Mouse (Mus musculus) inflammation-experienced regulatory T-cells, adult 6 months (primary cell): ENCODE measurements around the gene Polg. TPM values are rescaled to one million over a fixed set of nuclear protein-coding genes. Genes with fewer than 3 reads are reported as not detected.
A peak's percentile ranks its signal among the peaks of the same experiment; 100 is the strongest.

Source experiments
- ATAC-seq: one replicate; pipeline ENCODE4 v1.8.0; 2017
- polyA plus RNA-seq, 3 experiments: library from polyadenylated mRNA; unstranded; fragments of 100-300 nt; shearing (Covaris generic); gene quantifications; one replicate each; pipeline ENCODE4 v1.2.1; 2017

Gene Polg
- polyA plus RNA-seq: 10 to 100 TPM; 15.0 to 37.4 (median 27.3) TPM

DNA sequence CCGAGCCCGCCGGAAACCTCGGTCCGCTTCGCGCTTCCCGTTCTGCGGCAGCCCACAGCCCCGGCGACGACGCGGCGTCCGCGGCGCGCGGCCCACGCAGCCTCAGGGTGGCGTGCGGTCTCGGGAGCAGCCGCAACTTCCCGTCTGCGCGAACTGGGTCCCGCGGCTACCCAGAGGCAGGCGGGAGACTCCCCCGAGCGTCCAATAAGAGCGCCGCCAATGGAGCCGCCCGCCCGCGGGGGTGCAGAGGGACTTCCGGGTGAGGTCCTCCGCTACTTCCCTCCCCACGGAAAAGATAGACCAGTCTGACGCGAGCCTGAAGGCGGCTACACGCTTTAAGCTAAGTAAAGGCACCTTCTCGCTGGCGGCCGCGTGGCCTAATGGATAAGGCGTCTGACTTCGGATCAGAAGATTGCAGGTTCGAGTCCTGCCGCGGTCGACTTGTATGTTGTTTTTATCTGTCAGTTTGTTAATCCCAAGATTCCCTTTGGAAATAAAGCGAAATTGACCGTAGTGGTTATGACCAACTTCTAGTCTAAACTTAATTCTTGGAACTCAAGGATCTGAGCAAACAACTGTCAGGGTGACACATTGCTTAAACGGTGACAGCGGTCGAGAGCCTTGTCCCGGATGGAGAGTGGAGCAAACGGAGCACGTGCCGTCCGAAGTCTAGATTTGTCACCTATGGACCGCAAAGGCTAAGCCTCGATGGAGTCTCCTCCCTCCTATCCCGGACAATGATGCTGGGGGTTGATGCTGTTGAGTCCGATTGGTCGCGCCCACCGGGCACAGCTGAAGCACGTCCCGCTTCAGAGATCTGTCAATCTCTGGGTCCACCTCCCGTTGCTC is at the start of gene Polg:
TSS of gene Polg (minus strand) at position 310 of the 849 bp plus-strand sequence.
- ATAC-seq: peak; percentile 92

DNA sequence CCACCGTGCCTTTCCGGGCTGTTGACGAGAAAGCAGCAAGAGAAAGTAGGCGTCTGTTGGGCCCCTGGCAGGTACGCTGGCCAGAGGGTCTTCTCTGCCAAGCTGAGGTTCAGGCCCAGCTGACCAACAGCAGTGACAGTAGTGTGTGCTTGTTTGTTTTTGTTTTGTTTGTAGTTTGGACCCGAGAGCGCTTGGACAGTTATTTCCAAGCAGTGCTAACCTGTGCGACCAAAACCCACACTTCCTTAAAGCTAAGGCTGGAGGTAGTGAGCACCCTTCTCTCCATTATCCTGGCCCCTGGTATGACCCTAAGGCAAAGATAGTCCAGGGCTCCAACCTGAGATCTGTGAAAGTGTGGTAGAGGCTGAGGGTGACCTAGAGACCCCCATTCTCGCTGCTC is 49.7 kb upstream of the Polg start:
- ATAC-seq: no peak

DNA sequence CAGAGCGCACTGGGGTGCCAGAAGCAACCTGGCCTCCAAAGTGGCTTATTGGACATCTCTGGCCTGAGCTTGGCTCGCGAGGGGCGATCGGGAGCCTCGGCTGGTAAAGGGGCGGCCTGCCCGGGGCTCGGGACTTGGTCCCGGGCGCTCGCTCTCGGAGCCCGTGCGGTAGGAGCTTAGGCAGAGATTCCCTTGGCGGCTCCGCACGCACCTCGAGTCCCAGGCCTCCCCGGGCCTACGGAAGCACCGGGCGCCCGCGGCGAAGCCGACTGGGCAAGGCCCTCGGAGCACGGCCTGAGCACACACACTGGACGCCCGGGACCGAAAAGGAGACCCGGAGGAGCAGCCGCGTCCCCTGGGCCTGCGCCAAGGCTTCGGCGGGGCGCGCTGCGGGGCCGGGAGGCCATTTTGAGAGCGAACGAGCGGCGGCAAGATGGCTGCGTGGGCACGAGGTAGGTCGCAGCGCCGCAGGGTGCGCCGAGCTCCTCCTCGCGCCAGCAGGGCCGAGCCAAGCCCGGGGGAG is 49.1 kb upstream of the Polg start:
- ATAC-seq: no peak

DNA sequence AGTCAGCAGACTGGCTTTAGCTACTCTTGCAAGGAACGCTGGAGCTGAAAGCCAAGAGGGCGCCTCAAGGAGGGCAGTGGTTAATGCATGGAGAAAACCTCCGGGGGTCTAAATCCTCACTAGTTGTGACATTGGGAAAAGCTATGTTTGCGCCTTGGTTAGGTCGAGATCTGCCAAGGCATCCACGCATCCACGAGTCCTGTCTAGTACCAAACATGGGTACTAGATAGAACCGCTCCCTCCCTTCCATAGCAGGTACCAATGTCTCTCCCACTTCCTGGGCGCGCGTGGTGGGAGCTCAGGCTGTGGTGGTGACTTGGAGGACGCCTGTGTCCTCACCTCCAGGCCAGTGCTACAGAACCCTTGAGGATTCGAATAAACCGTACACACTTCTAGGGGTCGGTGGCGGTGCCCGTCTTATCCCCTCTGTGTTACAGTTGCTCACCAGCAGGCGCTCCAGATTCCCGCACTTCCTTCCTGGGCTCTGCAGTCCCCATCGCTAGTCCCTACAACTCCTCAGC is 48.3 kb upstream of the Polg start:
- ATAC-seq: no peak

DNA sequence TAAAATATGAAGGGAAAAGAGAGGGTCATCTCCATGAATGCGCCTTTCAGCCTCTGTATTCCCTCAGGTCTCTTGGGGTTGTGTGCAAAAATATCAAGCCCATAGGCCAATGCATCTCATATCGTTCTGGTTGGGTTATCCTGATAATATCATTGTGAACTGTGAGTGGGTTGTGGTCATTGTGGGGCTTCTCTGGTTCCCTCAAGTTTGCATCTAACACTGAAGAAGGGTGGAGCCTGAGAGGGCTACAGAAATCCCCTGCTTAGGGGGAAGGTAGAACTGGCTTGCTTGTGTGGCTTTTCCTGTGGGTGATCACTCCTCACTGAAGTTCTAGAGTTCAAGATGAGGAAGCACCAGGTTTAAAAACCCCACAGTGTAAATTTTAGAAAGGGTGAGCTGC is 47.3 kb upstream of the Polg start:
- no peak for ATAC-seq

DNA sequence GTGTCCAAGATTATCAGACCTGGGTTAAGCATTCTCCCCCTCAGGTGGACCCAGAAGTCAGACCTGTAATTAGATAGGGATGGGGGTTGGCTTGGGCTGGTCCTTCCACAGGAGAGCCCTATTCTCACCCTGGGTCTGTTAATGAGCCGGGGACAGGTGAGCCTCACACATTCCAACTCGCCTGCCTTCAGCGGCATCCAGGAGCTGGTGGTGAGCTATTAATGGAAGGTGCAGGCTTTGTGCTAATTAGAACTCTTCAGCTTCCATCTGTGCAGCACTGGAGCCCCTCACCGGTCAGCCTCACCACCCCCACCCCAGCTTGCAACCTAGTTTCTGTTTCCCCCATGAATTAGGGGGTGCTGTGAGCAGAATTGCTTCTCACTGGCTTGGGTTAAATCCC is 46.3 kb upstream of the Polg start:
- ATAC-seq: no peak

DNA sequence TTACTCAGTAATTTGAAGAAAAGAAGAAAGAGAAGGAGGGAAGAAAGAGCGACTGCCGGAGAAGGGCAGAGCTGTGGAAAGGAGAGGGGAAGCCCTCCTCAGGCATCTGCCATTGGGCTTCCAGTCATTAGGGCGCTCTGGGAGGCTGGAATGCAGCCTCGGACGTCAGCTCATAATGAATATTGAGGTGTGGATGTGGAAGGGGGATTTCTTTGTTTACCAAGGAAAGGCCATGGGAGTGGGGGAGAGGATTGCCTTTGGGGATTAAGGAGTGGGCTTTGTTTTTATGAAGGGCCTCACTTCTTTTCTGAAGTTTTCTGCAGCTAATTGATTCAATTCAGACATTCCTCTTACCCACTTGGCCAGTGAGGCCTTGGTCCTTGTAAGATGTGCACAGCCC is 45.5 kb upstream of the Polg start:
- no peak for ATAC-seq

DNA sequence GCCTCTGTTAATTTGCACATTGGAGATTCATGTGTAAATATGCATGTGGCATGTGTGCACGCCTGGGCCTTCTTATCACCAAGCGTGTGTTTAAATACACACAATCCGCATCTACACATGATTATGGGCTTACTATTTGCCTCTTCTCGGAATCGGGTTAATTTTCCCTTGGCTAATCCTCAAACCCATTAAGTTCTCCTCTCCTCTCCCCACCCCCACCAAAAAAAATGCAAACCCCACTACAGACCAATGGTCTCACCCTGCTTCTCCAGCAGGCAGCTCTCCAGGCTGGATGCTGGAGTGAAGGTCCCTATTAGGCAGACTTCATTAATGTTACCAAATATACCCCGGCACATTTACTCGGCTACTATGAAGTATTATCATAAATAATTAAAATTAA is 45.0 kb upstream of the Polg start:
- ATAC-seq: no peak

DNA sequence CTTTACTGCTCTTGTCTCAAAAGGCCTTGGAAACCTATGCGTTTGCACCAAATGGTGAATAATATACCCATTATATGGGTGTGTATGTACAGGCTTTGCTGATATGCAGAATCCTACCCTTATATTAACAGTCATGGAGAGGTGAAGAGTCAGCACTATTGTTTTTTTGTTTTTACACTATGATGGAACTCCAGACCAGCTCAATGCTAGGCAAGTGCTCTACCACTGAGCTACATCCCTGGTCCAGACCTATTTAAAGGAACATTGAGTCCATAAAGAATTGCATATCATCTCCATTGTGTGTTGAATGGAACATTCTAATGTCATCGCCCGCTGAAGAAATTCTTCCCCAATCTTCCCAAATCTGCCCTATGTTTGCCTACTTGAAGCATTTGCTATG is 44.5 kb upstream of the Polg start:
- no peak for ATAC-seq

DNA sequence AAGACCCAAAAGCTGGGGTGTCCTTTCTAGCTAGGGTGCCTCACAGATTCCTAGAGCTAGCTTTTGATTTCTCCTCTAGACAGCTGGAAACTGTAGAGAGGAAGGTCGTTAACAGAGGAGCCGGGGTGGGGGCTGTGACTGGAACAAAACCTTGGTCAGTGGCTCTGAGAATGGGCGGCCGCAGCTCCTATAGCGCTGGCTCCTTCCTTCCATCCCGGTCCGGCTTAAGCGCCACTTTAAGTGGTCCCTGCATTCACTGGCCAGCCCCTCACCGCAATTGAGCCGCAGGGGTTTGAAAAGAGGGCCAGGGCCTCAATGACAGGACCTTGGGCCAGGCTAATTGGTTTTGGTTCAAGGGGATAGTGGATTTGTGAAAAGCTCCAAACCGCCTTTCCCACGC is 43.5 kb upstream of the Polg start:
- no peak for ATAC-seq

DNA sequence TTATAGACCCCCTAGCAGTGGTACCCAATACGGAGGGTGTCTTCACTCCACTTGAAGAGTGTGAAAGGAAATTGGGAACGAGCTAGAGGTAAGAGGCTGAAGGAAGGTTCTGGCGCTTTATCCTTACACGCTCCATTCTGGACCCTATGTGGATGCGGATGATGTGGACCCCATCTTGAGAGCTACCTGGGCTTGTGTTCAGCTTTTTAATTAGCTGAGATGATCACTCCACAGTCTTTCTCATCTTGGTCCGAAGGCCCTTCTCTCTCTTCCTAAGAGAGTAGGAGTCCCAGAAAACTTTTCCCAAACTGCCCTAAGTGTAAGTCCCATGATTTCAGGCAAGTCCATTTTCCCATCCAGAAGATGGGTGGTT is 43.1 kb upstream of the Polg start:
- ATAC-seq: no peak

DNA sequence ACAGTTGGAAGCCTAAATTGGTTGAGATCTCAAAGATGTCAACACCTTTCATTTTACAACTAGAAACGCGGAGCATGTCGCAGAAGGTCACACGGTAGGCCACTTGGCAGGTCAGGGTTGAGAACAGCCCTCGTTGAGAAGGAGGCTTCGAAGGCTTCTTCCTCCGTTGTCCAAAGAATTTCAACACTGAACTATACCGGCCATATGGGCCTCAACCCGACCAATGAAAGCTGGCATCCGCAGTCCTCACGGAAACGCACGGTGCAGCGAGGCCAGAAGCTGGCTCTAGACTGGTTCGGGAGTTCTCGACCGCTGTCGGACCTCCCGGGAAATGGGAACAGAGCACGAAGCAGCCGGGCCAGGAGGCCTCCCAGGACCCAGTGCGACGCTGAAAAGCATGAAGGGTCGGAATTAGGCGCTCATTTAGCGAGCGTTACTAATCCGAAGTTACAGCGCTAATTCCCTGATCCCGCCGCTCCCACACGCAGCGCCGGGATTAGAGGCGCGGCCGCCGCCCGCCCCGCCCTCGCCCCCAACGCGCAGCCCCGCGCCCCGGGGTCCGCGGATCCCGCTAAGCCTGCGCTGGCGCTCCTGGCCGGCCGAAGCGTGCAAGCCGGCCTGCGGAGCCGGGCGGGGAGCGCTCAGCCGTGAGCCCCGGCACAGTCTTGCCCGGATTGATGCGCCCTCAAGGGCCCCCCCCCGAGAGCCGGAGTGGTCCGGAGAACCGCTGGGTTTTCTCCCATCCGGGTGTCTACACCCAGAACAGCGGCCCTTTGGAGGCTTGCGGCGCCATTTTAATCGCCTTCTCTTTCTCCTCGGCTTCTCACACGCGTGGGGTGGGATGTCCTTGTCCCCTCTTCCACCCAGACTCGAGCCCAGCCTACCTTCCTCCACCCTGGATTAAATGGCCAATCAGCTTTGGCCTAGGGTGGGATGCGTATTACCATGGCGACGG is 42.4 kb upstream of the Polg start:
- no peak for ATAC-seq

DNA sequence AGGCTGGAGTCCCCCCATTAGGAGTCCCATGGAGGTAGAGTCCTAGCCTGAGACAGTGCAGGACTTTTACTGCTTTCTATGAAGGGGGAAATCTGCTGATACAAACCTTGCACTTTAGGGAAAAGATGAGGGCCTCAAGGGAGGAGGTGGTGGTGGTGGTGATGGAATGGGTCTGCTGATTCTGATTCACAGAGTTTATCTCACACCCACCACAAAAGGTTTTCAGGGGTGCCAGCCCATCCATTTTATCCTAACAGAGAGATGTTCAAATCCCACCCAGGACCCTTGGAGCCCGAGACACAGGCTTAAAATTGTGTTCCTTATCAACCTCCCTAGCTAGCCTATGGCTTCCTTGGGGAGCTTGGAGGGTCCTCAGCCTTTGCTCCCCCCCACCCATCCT is 41.6 kb upstream of the Polg start:
- ATAC-seq: no peak

DNA sequence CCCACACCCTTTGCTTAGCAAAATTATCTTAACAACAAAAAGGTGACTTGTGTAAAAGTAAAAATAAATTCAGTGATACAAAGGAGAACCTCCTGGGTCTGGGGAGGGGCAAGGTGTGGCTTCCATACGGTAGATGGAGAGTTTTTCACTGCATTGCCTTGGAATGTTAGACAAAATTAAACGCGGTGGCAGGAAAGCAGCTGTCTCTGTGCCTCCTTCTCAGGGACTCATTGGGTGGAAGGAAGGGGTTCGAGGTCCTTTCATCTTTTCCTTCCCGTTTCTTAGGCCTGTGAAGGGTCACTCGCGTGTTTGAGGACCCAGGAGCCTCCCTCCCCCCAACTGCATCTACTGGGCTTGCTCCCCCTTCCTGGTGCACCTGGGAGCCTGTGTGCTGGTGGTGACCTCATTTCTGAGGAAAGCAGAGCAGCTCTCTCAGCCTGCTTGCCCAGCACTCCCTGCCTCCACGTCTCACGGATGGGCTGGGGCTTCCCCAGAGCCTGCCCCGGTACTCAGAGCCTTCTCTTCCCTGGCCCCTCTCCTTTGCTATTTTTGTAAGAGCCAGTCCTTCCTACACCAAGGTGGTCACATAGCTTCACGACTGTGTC is 41.0 kb upstream of the Polg start:
- no peak for ATAC-seq

DNA sequence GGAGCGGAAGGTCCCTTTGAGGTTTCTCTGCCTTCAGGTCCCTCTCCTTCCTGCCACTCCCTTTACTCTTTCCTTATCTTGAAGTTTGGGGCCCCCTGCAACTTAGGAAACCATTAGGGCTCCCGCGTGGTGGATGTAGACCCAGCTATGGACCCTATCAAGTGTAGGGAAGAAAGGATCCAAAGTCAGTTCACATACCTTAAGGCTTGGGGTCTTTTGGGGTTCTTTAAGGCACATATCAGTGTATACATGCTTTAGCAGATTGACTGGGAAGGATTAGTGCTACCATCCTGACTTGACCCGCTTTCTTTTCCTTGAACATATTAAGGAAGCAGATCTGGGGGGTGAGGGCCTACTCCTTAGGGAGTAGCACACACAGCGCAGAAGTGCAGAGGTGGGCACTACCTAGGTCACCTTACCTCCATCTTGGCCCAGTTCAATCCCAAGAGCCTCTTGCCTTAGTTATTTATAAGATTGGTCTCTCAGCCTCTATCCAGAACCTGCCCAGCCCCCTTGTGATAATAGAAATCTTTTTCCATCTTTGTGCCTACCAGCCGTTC is 40.4 kb upstream of the Polg start:
- ATAC-seq: no peak

DNA sequence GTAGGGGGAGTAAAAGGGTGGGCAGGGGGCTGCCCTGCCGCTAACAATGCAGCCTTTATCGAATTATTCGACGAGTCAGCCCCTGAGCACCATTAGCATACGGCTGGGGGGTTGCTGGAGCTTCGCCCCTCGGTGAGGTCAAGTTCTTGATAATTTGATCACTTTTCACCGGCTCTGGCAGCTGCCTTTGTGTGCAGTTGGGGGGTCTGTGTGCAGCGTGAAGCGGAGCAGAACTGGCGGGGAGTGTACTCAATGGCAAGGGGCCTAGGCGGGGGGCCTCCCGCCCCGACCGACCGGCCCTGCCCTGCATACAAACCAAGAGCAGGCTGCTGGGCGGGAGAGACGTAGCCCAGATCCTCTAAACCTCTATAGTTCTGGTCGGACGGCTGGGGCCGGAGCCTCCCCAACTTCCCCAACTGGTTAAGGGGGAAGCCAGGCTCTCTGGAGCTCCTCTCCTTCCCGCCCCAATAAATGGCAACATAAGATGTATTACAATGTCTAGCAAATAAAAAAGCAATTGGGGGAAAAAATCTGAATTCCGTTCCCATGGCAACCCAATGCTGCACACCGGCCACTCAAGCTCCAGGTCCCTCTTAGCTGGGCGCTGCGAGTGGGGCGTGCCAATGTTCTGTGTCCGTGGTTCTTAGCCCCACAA is 39.8 kb upstream of the Polg start:
- no peak for ATAC-seq

DNA sequence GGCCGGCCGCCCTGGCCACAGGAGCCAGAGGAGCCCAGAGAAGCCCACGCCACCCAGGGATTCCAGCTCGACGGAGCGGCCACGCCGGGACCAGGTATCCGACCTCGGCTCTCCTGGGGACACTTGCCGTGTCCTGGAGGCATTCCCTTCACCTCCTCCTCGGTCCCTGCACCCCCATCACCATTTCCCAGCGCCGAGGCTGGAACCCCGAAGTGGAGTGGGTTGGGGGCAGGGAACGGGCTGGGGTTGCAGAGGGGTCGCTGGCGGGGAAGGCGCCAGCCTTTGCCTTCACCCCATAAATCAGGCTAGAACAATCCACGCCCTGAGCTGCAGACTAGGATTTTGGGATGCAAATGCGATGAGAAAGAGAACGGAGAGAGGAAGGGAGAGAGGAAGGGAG is 39.2 kb upstream of the Polg start:
- no peak for ATAC-seq

DNA sequence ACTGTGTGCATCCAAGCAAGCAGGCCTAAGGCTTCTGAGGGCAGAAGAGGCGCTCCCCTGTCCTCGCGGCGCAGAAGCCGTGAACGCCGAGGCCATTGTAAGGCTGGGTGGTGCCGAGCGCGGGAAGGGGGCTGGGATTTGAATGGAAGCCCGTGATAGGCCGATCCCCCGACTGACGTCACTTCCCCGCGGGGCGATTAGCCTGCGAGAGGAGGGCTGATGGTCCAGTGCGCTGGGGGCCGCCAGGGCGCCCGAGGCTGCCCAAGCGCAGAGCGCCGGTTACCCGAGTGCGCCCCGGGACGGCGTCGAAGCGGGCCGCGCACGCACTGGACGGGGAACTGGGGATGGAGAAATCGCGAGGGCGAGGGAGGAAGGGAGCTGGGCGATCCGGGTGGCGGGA is 38.6 kb upstream of the Polg start:
- ATAC-seq: no peak

DNA sequence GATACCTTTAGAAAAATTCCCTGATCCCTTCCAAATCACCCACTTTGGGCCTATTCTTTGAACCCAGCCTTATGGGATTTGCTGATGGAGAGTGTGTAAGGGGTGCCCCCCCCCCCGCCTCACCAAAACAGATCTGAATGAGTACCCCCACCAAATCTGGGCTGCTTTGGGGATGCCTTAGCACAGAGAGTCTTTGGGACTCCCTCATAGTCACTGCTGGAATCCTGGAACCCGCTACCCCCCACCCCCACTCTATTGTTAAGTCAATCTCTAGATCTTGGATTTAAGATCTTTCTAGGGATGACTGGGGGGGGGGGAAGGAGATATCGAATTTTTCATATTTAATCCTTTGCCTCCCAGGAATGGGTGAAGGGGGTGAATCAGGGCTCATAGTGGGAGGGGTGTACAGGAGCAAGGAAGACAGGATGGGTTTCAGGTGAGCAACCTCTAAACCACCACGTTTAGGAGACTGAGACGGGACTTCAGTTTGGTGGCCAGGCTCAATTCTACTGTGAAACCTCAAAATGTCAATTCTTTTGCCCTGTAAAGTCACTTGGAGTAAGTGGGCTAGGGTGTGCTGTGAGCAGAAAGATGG is 37.6 kb upstream of the Polg start:
- ATAC-seq: no peak

DNA sequence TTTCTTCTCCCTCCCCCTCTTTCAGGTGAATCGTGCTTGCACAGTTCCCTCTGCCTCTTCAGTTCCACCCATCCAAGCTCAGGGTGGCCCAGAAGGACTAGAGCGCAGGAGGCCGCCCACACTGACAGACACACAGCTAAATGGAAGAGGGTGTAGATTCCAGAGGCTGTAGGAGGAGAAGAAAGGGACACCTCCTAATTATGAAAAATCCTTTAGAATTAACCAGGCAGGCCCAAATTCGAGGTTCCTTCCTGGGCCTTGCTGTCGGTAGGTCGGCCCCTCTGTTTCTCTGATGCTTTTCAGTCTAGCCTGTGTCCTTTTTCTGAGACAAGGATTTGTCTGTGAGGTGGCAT is 36.9 kb upstream of the Polg start:
- ATAC-seq: no peak
